10 mouse cellular contexts compared by ENCODE assay signal in the genomic region with DNA sequence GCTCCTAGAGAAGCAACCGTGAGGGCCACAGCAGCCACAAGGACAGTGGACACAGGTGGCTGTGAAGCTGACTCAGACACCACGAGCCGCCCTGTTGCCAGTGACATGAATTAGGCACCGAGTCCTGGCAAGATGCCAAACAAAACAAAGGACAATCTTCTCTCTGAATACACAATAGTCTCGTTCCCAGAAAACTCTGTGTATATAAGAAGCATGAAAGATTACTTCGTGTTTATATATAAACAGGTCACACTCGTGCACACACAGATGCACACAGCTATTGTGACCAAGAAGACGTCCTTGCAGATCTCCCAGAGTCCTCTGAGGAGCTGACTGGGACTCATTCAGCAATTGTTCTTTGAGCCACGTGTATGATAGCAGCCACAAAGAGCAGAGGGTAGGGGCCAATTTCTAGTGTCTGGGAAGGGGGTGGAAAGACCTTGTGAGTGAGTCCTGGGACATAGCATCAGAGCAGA. TPM values are rescaled to one million over a fixed set of nuclear protein-coding genes. Genes with fewer than 3 reads are reported as not detected.
DNase-seq lines count a peak whose midpoint lies in the region; ATAC-seq and TF ChIP-seq lines count a peak whose summit lies in the region.
"Had no signal": no experiment of that assay in that cellular context is flagged by ENCODE, and none has a peak within 500 bp of the region (broad histone marks: within the 10 kb centered on the region; RNA-seq: fewer than 3 reads in every experiment).

No protein-coding gene starts in this region.

- no peaks in the 10 kb centered on the region for H3K36me3 ChIP-seq in kidney, embryonic 15.5 days
- H3K36me3 ChIP-seq in intestine, postnatal 0 days (ENCODE audit: control insufficient read depth, insufficient read depth) = no peaks in the 10 kb centered on the region
- H3K36me3 ChIP-seq in neural tube, embryonic 13.5 days = no peaks in the 10 kb centered on the region
- H3K36me3 ChIP-seq: limb, embryonic 12.5 days had no signal

- TF ChIP-seq CTCF in intestine, postnatal 0 days (IDR thresholded peaks at IDR 0.05; ENCODE audit: low read depth) = no peak

- H3K9me3 ChIP-seq in kidney, embryonic 15.5 days (replicated peaks) = no peaks in the 10 kb centered on the region
- no peaks in the 10 kb centered on the region for H3K9me3 ChIP-seq in intestine, postnatal 0 days (ENCODE audit: control insufficient read depth)
- H3K9me3 ChIP-seq in neural tube, embryonic 13.5 days = no peaks in the 10 kb centered on the region
- H3K9me3 ChIP-seq: limb, embryonic 12.5 days had no signal

- H3K4me3 ChIP-seq in kidney, embryonic 15.5 days (replicated peaks) = no peak overlapping the region
- H3K4me3 ChIP-seq in intestine, postnatal 0 days (ENCODE audit: low read depth, low read length) = no peak overlapping the region
- H3K4me3 ChIP-seq in neural tube, embryonic 13.5 days = no peak overlapping the region
- H3K4me3 ChIP-seq: limb, embryonic 12.5 days had no signal

- WGBS in kidney, embryonic 15.5 days = 12% methylated on average over 9 of the region's 9 CpGs
- WGBS in intestine, postnatal 0 days = 4% methylated on average over 9 of the region's 9 CpGs
- 17% methylated on average over 9 of the region's 9 CpGs for WGBS in neural tube, embryonic 13.5 days

- 0 out of 2 replicates have a peak, but pooled peaks have one; percentile 18 for ATAC-seq in kidney, embryonic 15.5 days (replicated peaks; ENCODE audit: low FRiP score)
- ATAC-seq in intestine, postnatal 0 days = peak; percentile 60
- peak; percentile 58; the same call in 1 of the 2 replicates for ATAC-seq in neural tube, embryonic 13.5 days (ENCODE audit: low read depth)
- no peak for ATAC-seq in erythroblast, adult 5-6 weeks (replicated peaks; ENCODE audit: low FRiP score, poor library complexity, severe bottlenecking)

- H3K4me2 ChIP-seq in kidney, embryonic 15.5 days = no peak overlapping the region
- no peak overlapping the region for H3K4me2 ChIP-seq in intestine, postnatal 0 days (replicated peaks; ENCODE audit: low read depth)
- H3K4me2 ChIP-seq in neural tube, embryonic 13.5 days = no peak overlapping the region
- H3K4me2 ChIP-seq: limb, embryonic 12.5 days had no signal

- no peak overlapping the region for H3K9ac ChIP-seq in kidney, embryonic 15.5 days
- H3K9ac ChIP-seq in intestine, postnatal 0 days (ENCODE audit: low read depth, low read length) = no peak overlapping the region
- no peak overlapping the region for H3K9ac ChIP-seq in neural tube, embryonic 13.5 days
- H3K9ac ChIP-seq: limb, embryonic 12.5 days had no signal

- no peaks in the 10 kb centered on the region for H3K27me3 ChIP-seq in kidney, embryonic 15.5 days
- no peaks in the 10 kb centered on the region for H3K27me3 ChIP-seq in intestine, postnatal 0 days (replicated peaks; ENCODE audit: control insufficient read depth, insufficient read depth, low read length)
- H3K27me3 ChIP-seq in neural tube, embryonic 13.5 days = peaks cover 4% of the 10 kb centered on the region; the same call in 1 of the 2 replicates
- H3K27me3 ChIP-seq: limb, embryonic 12.5 days had no signal

- H3K4me1 ChIP-seq in kidney, embryonic 15.5 days = 0 out of 2 replicates have a peak, but pooled peaks cover 7% of the 10 kb centered on the region
- H3K4me1 ChIP-seq in intestine, postnatal 0 days (replicated peaks; ENCODE audit: control insufficient read depth, insufficient read depth, low read length) = no peaks in the 10 kb centered on the region
- peaks cover 8% of the 10 kb centered on the region for H3K4me1 ChIP-seq in neural tube, embryonic 13.5 days (replicated peaks)

- H3K27ac ChIP-seq in kidney, embryonic 15.5 days = no peak overlapping the region
- no peak overlapping the region for H3K27ac ChIP-seq in intestine, postnatal 0 days (ENCODE audit: low read depth, low read length)
- no peak overlapping the region for H3K27ac ChIP-seq in neural tube, embryonic 13.5 days (replicated peaks)
- H3K27ac ChIP-seq: limb, embryonic 12.5 days had no signal

- DNase-seq in kidney, adult 8-10 months = no peak
- DNase-seq in adrenal gland, postnatal 14 days = peak; percentile 76
- no peak for DNase-seq in embryo, embryonic 9.5 days (ENCODE audit: extremely low spot score)
- no peak for DNase-seq in right cerebral cortex, postnatal 10 days (ENCODE audit: low spot score in 2 of 2)
- DNase-seq: gastrocnemius, postnatal 10 days had no signal

RNA-seq across cellular contexts. Expression of gene Dagla, which starts 18.7 kb away (rescaled TPM):
- polyA plus RNA-seq in kidney, embryonic 15.5 days (2015; fragmentation: Nextera tagmentation; extraction: Ambion mirVana) = 3.1 and 3.7 TPM in 2 replicates
- total RNA-seq in adrenal gland, postnatal 14 days (2021) = 5.5 and 7.4 TPM in 2 replicates
- 1.3 TPM in 2 replicates for polyA plus RNA-seq in intestine, postnatal 0 days (2015; fragmentation: Nextera tagmentation; extraction: Ambion mirVana)
- 6.3 and 6.4 TPM in 2 replicates for polyA plus RNA-seq in neural tube, embryonic 13.5 days (2015; fragmentation: Nextera tagmentation; extraction: Ambion mirVana)
- not detected in 2 replicates for total RNA-seq in erythroblast, adult 5-6 weeks (2015; ENCODE audit: low replicate concordance)
- total RNA-seq in erythroblast, adult 5-6 weeks (2017; ENCODE audit: low replicate concordance) = not detected in 2 replicates
